Mouse (Mus musculus) heart, adult 8-10 months (tissue): Measurements from ENCODE around the gene Ptger1. TPM values are rescaled to one million over a fixed set of nuclear protein-coding genes. Genes with fewer than 3 reads are reported as not detected.
A peak's percentile ranks its signal among the peaks of the same experiment; 100 is the strongest.

Source experiments
- DNase-seq: peaks from one replicate; pipeline ENCODE4 v3.0.0; 2022; ENCODE audit warnings: low spot score
- total RNA-seq, 4 experiments: library from RNA; stranded (reverse); gene quantifications; 2 replicates each; pipeline ENCODE4 v1.2.4; 2022

The Ptger1 gene
- total RNA-seq = under 1 TPM; 0.17 to 0.57 (median 0.26) TPM

- peak; percentile 58 for DNase-seq
Observed at GRCm38 (mm10) chr8:83665969-83666865, at the start of gene Ptger1. Gene Ptger1, plus strand, starts transcription at chr8:83666678.

GRCm38 (mm10) chr8:83617111-83617510 lies 49.4 kb upstream of the Ptger1 start:
- no peak for DNase-seq

GRCm38 (mm10) chr8:83618566-83618965 lies 47.9 kb upstream of the Ptger1 start:
- no peak for DNase-seq

GRCm38 (mm10) chr8:83619568-83620285 lies 46.8 kb upstream of the Ptger1 start:
- no peak for DNase-seq

- no peak for DNase-seq
Observed at GRCm38 (mm10) chr8:83621691-83622388, 44.6 kb upstream of the Ptger1 start.

GRCm38 (mm10) chr8:83622389-83622989 lies 44.0 kb upstream of the Ptger1 start:
- peak; percentile 82 for DNase-seq

- DNase-seq = no peak
Observed at GRCm38 (mm10) chr8:83623549-83623948, 42.9 kb upstream of the Ptger1 start.

GRCm38 (mm10) chr8:83624739-83625138 lies 41.7 kb upstream of the Ptger1 start:
- no peak for DNase-seq

GRCm38 (mm10) chr8:83625676-83626299 lies 40.7 kb upstream of the Ptger1 start:
- no peak for DNase-seq

- no peak for DNase-seq
Observed at GRCm38 (mm10) chr8:83632083-83632707, 34.3 kb upstream of the Ptger1 start.

- DNase-seq = no peak
Observed at GRCm38 (mm10) chr8:83638856-83639255, 27.6 kb upstream of the Ptger1 start.

GRCm38 (mm10) chr8:83639649-83640048 lies 26.8 kb upstream of the Ptger1 start:
- no peak for DNase-seq

- no peak for DNase-seq
Observed at GRCm38 (mm10) chr8:83647511-83647910, 19.0 kb upstream of the Ptger1 start.

- DNase-seq = no peak
Observed at GRCm38 (mm10) chr8:83648031-83648430, 18.4 kb upstream of the Ptger1 start.

GRCm38 (mm10) chr8:83649699-83650098 lies 16.8 kb upstream of the Ptger1 start:
- no peak for DNase-seq

GRCm38 (mm10) chr8:83652030-83652743 lies 14.3 kb upstream of the Ptger1 start, which contains the start of gene Gipc1:
Gene Gipc1, plus strand, starts transcription at chr8:83652677.
- peak; percentile 97 for DNase-seq

- no peak for DNase-seq
Observed at GRCm38 (mm10) chr8:83652744-83653661, 13.5 kb upstream of the Ptger1 start.

- DNase-seq = no peak
Observed at GRCm38 (mm10) chr8:83653662-83654017, 12.8 kb upstream of the Ptger1 start.

GRCm38 (mm10) chr8:83654725-83655124 lies 11.8 kb upstream of the Ptger1 start:
- no peak for DNase-seq
